Mouse (Mus musculus) heart, adult 2 months (tissue): ENCODE results near the gene Morn4. TPM values are rescaled to one million over a fixed set of nuclear protein-coding genes. Genes with fewer than 3 reads are reported as not detected.
A peak's percentile ranks its signal among the peaks of the same experiment; 100 is the strongest.

Experiments used
- DNase-seq, 2 experiments: peaks; one replicate each; pipeline ENCODE4 v3.0.0; 2021
- H3K27ac ChIP-seq: fragments of 200-600 bp; 2 replicates; pipeline ENCODE4 v1.8.1; 2022
- H3K27me3 ChIP-seq: fragments of 200-500 bp; 2 replicates; pipeline ENCODE4 v1.6.1; 2012; ENCODE audit warnings: mild to moderate bottlenecking, low read length, inconsistent platforms, mixed read lengths; ENCODE audit not compliant: control insufficient read depth, insufficient read depth
- H3K36me3 ChIP-seq: fragments of 200-500 bp; 2 replicates; pipeline ENCODE4 v1.6.1; 2012; ENCODE audit warnings: low read length, inconsistent platforms; ENCODE audit not compliant: control insufficient read depth, insufficient read depth
- H3K4me1 ChIP-seq: fragments of 200-500 bp; 2 replicates; pipeline ENCODE4 v1.6.1; 2011; ENCODE audit warnings: low read length; ENCODE audit not compliant: control insufficient read depth, insufficient read depth
- H3K4me3 ChIP-seq: fragments of 200-600 bp; 2 replicates; pipeline ENCODE4 v1.8.1; 2022
- H3K79me2 ChIP-seq: fragments of 200-500 bp; replicated peaks from 2 replicates; pipeline ENCODE4 v1.6.1; 2012; ENCODE audit warnings: mild to moderate bottlenecking, inconsistent platforms, low read length, moderate library complexity, mixed read lengths; ENCODE audit not compliant: control insufficient read depth, insufficient read depth
- H3K9ac ChIP-seq: fragments of 200-500 bp; 2 replicates; pipeline ENCODE4 v1.6.1; 2012; ENCODE audit warnings: low read depth, mild to moderate bottlenecking, control low read depth, inconsistent platforms, low read length, mixed read lengths
- CTCF ChIP-seq: fragments of 200-600 bp; IDR thresholded peaks from 2 replicates; pipeline ENCODE4 v1.8.1; 2022; ENCODE audit warnings: antibody characterized with exemption, mild to moderate bottlenecking, moderate library complexity
- EP300 ChIP-seq: fragments of 200-500 bp; IDR thresholded peaks from 2 replicates; pipeline ENCODE4 v1.6.1; 2011; ENCODE audit warnings: low read depth, low read length, control low read depth; ENCODE audit not compliant: insufficient read depth
- POLR2A ChIP-seq: fragments of 200-500 bp; IDR thresholded peaks from 2 replicates; pipeline ENCODE4 v1.6.1; 2011; ENCODE audit warnings: mild to moderate bottlenecking, low read depth, low read length, control low read depth; ENCODE audit not compliant: insufficient read depth
- WGBS: fragments of 180-500 bp; shearing (Covaris S2); methylation state at CpG from one replicate; pipeline ENCODE4 v1.1.7; 2018; 5-methylcytosine and 5-hydroxymethylcytosine counted together
- intact Hi-C: fragments of 180-260 bp; cut with DNase I; formaldehyde crosslinking; loops from one replicate; pipeline ENCODE4 v1.15.1; 2025
- long read RNA-seq: library from polyadenylated mRNA; stranded (forward); transcript quantifications from one replicate; pipeline ENCODE4 v2.0.0, GENCODE M21; 2021
- polyA plus RNA-seq: library from polyadenylated mRNA; depleted of rRNA; stranded (reverse); fragments of >200 nt; gene quantifications from 2 replicates; pipeline ENCODE4 v1.2.3, GENCODE M21; 2012; rRNA removed
- total RNA-seq, 2 experiments: library from RNA; stranded (reverse); gene quantifications; 2 replicates each; pipeline ENCODE4 v1.2.3; 2021

Gene Morn4
- total RNA-seq (1 to 10 TPM; 2.3 to 2.5 TPM), polyA plus RNA-seq (5.0 and 5.5 TPM in 2 replicates)
- long read RNA-seq, partial matches to known transcripts: 0 of 1 reads
- long read RNA-seq, other reads (novel, unspliced or antisense): 1 of 1 reads

DNA sequence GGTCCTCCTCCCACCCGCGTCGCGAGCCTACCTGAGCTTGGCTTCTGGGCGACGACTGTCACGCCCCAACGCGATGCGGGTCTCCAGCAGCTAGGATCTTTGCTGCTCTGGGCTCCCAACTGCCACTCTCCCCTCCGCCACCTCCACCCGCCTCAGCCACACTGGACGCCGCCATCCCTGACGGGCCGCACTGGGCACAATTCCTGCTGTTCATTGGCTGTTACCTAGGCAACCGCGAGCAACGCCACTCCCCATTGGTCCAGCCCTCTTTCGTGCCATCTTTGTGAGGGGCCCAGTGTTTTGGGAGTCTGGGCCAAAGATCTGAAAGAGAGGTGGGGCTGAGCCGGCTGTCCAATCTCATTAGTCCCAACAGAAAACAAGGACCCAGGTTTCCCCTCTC is at the start of gene Morn4:
Gene Morn4 (minus strand): TSS at position 192 of the 400 bp plus-strand sequence.
- TF ChIP-seq POLR2A (no peak), CTCF (no peak), EP300 (no peak)
- H3K9ac ChIP-seq: peak within 1 kb of the TSS; percentile 17

DNA sequence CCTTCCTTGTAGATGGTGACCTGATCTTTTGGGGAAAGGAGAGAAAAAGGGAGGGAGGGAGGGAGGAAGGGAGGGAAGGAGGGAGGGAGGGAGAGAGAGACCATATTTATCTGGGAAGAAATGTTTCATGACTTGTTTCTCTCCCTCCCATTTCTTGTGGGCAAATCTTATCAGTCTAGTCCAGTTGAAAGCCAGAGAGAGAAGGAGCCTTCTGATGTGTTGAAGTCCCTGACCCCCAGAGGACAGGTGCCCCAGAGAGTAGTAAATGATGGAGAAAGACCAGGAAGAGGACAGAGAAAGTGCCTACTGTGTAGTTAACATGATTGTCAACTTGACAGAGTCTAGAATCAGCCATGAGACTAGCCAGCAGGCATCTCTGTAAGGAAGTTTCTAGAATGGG is 48.9 kb upstream of the Morn4 start:
- DNase-seq: no peak
- intact Hi-C loops: no loop called here

More for the DNA sequence above, at the start of gene Morn4:
- Histone ChIP-seq H3K79me2 (no peaks in the 10 kb centered on the region), H3K4me3 (peak within 1 kb of the TSS; percentile 41), H3K27ac (no peak within 1 kb of the TSS), H3K4me1 (peaks cover 3% of the 10 kb centered on the region), H3K36me3 (no peaks in the 10 kb centered on the region), H3K27me3 (peaks cover 4% of the 10 kb centered on the region)
- WGBS: 3% methylated on average over 21 of the region's 21 CpGs
- intact Hi-C loops: loop anchor here (5.0 kb wide), 2 partner anchors 104 to 154 kb away; partner anchors contain the start of genes Exosc1, Mms19, Ubtd1 and Zdhhc16
- peak; percentile 56 to 59 for DNase-seq

DNA sequence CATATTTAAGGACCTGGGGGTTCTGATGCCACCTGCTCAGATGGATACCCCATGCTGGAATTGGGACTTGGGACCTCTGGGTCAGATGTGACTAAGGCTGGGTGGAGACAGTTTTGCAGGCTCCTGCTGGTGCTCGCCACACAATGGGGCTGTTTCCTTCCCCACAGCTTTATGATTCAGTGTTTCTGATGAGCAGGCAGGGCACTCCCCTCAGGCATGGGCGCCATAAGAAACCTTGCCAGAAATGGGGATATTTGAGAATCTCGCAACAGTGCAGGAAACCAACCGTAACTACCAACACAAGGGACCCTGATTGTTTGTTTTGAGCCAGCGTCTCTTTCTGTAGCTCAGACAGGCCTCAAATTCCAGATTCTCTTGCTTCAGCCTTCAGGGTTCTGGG is 44.9 kb upstream of the Morn4 start:
- Histone ChIP-seq H3K27ac (peak overlapping the region; percentile 43), H3K4me1 (peaks cover 3% of the 10 kb centered on the region; the same call in 1 of the 2 replicates), H3K79me2 (no peaks in the 10 kb centered on the region), H3K36me3 (no peaks in the 10 kb centered on the region), H3K4me3 (no peak overlapping the region), H3K27me3 (no peaks in the 10 kb centered on the region), H3K9ac (no peak overlapping the region)
- intact Hi-C loops: loop anchor here (2.0 to 5.0 kb wide), 2 partner anchors 14 to 36 kb away; no protein-coding TSS in a partner anchor
- TF ChIP-seq POLR2A (no peak), CTCF (no peak)
- 48% methylated on average over 5 of the region's 5 CpGs for WGBS
- DNase-seq: peak in 1 of 2 experiments; percentile 40

More for the DNA sequence above, 48.9 kb upstream of the Morn4 start:
- H3K36me3 ChIP-seq: no peaks in the 10 kb centered on the region
- H3K4me1 ChIP-seq: no peaks in the 10 kb centered on the region
- H3K9ac ChIP-seq: no peak overlapping the region
- no peak overlapping the region for H3K27ac ChIP-seq
- TF ChIP-seq CTCF (no peak), EP300 (no peak), POLR2A (no peak)
- no peaks in the 10 kb centered on the region for H3K27me3 ChIP-seq
- no peak overlapping the region for H3K4me3 ChIP-seq
- no peaks in the 10 kb centered on the region for H3K79me2 ChIP-seq

DNA sequence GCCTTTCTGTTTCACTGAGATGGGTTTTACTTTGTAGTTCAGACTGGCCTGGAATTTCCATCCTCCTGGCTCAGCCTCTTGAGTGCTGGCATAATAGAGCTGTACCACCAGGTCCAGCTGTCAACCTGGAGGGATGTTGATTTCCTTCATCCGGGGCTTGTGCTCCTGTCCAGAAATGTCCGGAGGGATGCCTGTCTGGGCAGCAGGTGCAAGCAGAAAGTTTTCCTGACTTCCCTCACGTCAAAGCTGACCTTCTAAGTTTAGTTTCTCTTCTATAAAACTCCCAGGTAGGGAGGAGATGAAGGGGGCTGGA is 44.1 kb upstream of the Morn4 start:
- TF ChIP-seq CTCF (no peak), POLR2A (no peak), EP300 (no peak)
- 58% methylated on average over 3 of the region's 3 CpGs for WGBS
- H3K79me2 ChIP-seq: no peaks in the 10 kb centered on the region
- no peaks in the 10 kb centered on the region for H3K27me3 ChIP-seq
- no peak overlapping the region for H3K9ac ChIP-seq
- peaks cover 3% of the 10 kb centered on the region; the same call in 1 of the 2 replicates for H3K4me1 ChIP-seq
- intact Hi-C loops: loop anchor here (2.0 to 5.0 kb wide), 2 partner anchors 15 to 37 kb away; no protein-coding TSS in a partner anchor
- DNase-seq: no peak
- H3K4me3 ChIP-seq: no peak overlapping the region
- peak overlapping the region; percentile 87 for H3K27ac ChIP-seq
- no peaks in the 10 kb centered on the region for H3K36me3 ChIP-seq

DNA sequence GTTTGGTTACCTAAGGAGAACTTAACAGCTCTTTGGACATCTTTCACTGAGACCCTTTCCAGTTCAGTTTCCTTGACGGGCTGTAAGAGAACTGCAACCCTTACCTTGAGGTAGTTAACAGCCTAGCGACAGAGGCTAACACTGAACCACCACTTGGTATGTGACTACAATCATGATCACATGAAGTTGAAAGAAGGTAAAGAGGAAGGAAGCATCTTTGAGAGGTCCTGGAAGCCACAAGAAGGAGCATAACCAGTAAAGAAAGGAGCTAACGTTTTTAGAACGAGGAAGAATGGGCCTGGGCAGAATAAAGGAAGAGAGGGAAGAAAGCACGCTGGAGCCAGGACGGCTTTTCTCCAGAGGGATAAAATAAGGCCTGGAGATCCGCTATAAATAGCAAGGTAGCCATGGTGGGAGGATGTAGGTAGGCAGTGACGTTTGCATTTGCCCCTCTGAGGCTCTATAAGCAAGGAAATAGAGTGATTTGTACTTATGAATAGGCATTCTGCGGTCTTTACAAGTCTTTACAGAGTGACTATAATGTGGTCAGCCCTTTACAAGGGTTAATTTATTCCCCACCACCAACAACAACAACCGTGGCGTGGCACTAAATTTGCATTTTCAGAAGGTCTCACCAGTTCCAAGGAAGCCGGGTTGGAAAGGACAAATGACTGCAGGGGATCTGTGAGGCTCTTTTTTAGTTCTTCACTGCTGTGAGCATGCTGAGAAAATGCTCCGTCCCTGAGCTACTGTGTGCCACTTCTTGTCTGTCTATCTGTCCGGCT is 43.5 kb upstream of the Morn4 start:
- H3K4me1 ChIP-seq: peaks cover 3% of the 10 kb centered on the region; the same call in 1 of the 2 replicates
- TF ChIP-seq POLR2A (no peak), CTCF (no peak), EP300 (no peak)
- H3K27ac ChIP-seq: peak overlapping the region; percentile 87
- 34% methylated on average over 14 of the region's 14 CpGs for WGBS
- peak overlapping the region; percentile 51 for H3K9ac ChIP-seq
- no peaks in the 10 kb centered on the region for H3K36me3 ChIP-seq
- H3K27me3 ChIP-seq: no peaks in the 10 kb centered on the region
- no peak for DNase-seq
- no peaks in the 10 kb centered on the region for H3K79me2 ChIP-seq
- peak overlapping the region; percentile 71 for H3K4me3 ChIP-seq
- intact Hi-C loops: loop anchor here (2.0 to 5.0 kb wide), 2 partner anchors 15 to 38 kb away; no protein-coding TSS in a partner anchor
